32 mouse cellular contexts compared by ENCODE assay signal in the genomic region with DNA sequence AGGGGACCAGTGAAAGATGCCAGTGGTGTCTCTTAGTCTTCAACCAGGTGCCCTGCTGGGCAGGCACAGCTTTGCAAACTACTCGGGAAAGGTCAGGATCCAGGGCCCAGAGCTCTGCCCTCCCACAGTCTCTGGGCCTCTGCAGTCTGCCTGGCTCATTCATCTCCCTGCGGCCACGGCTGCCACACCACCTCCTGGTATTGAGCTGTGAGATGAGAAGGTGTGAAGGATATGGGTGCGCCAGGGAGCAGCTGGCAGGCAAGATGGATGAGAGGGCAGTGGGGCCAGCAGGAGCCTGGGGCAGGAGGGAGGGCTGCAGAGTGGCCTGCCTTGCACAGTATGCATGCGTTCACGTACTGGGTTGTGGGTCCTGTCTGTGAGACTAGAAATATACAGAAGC. TPM values are rescaled to one million over a fixed set of nuclear protein-coding genes. Genes with fewer than 3 reads are reported as not detected.
DNase-seq lines count a peak whose midpoint lies in the region; ATAC-seq lines count a peak whose summit lies in the region.
"Had no signal": no experiment of that assay in that cellular context is flagged by ENCODE, and none has a peak within 500 bp of the region (broad histone marks: within the 10 kb centered on the region; RNA-seq: fewer than 3 reads in every experiment).

No protein-coding gene starts in this region.

- peaks cover 12% of the 10 kb centered on the region for H3K4me1 ChIP-seq in embryonic facial prominence, embryonic 13.5 days
- H3K4me1 ChIP-seq in embryonic facial prominence, embryonic 10.5 days: peaks cover 35% of the 10 kb centered on the region
- H3K4me1 ChIP-seq in kidney, embryonic 16.5 days (ENCODE audit: insufficient read depth, low read length): peaks cover 26% of the 10 kb centered on the region
- H3K4me1 ChIP-seq in hindbrain, embryonic 13.5 days (replicated peaks): peaks cover 13% of the 10 kb centered on the region
- H3K4me1 ChIP-seq in midbrain, embryonic 10.5 days: peaks cover 23% of the 10 kb centered on the region
- H3K4me1 ChIP-seq: forebrain, embryonic 15.5 days; midbrain, embryonic 15.5 days had no signal

- H3K27me3 ChIP-seq in embryonic facial prominence, embryonic 13.5 days: no peaks in the 10 kb centered on the region
- H3K27me3 ChIP-seq in embryonic facial prominence, embryonic 10.5 days (replicated peaks; ENCODE audit: low read depth, poor library complexity, severe bottlenecking): no peaks in the 10 kb centered on the region
- H3K27me3 ChIP-seq in kidney, embryonic 16.5 days (ENCODE audit: insufficient read depth, low read length): no peaks in the 10 kb centered on the region
- H3K27me3 ChIP-seq in hindbrain, embryonic 13.5 days: no peaks in the 10 kb centered on the region
- 0 out of 2 replicates have a peak, but pooled peaks cover 5% of the 10 kb centered on the region for H3K27me3 ChIP-seq in midbrain, embryonic 10.5 days (ENCODE audit: low read depth, poor library complexity, severe bottlenecking)
- H3K27me3 ChIP-seq: forebrain, embryonic 15.5 days had no signal

- ATAC-seq in embryonic facial prominence, embryonic 13.5 days (ENCODE audit: insufficient number of reproducible peaks, insufficient read depth, low FRiP score, low TSS enrichment, low read depth): no peak
- no peak for ATAC-seq in kidney, embryonic 16.5 days (ENCODE audit: low FRiP score, low TSS enrichment)
- ATAC-seq in hindbrain, embryonic 13.5 days (ENCODE audit: low FRiP score): no peak
- ATAC-seq: forebrain, embryonic 15.5 days; inflammation-experienced regulatory T-cells, adult 6 months; midbrain, embryonic 15.5 days; Patski had no signal

- no peak for DNase-seq in embryonic facial prominence, embryonic 10.5 days (ENCODE audit: low spot score)
- peak; percentile 90 for DNase-seq in heart, adult 11 months
- no peak for DNase-seq in heart, adult 9 months (ENCODE audit: low spot score in 2 of 2)
- peak; percentile 16 for DNase-seq in kidney, adult 18-20 months
- no peak for DNase-seq in midbrain, embryonic 10.5 days (ENCODE audit: low spot score)
- DNase-seq: adrenal gland, postnatal 10 days; cerebellum, adult 9-10 months; cerebellum, postnatal 36 days; heart, postnatal 4 days; kidney, adult 11 months; kidney, postnatal 14 days; lung, embryonic 14.5 days; lung, postnatal 14 days; right cerebral cortex, postnatal 14 days; thymus, postnatal 4 days had no signal

- WGBS in embryonic facial prominence, embryonic 13.5 days: 62% methylated on average over 6 of the region's 6 CpGs
- 69% methylated on average over 6 of the region's 6 CpGs for WGBS in embryonic facial prominence, embryonic 10.5 days
- 21% methylated on average over 6 of the region's 6 CpGs for WGBS in kidney, embryonic 16.5 days
- 42% methylated on average over 6 of the region's 6 CpGs for WGBS in hindbrain, embryonic 13.5 days
- 71% methylated on average over 6 of the region's 6 CpGs for WGBS in midbrain, embryonic 10.5 days

- H3K36me3 ChIP-seq in embryonic facial prominence, embryonic 13.5 days: no peaks in the 10 kb centered on the region
- no peaks in the 10 kb centered on the region for H3K36me3 ChIP-seq in embryonic facial prominence, embryonic 10.5 days (replicated peaks)
- H3K36me3 ChIP-seq in kidney, embryonic 16.5 days (ENCODE audit: insufficient read depth, low read length): 0 out of 2 replicates have a peak, but pooled peaks cover 3% of the 10 kb centered on the region
- no peaks in the 10 kb centered on the region for H3K36me3 ChIP-seq in hindbrain, embryonic 13.5 days
- H3K36me3 ChIP-seq in midbrain, embryonic 10.5 days: no peaks in the 10 kb centered on the region
- H3K36me3 ChIP-seq: forebrain, embryonic 15.5 days; heart, embryonic 10.5 days; limb, embryonic 12.5 days; liver, embryonic 15.5 days; midbrain, embryonic 15.5 days had no signal

- peak overlapping the region; percentile 27; the same call in 1 of the 2 replicates for H3K9ac ChIP-seq in embryonic facial prominence, embryonic 13.5 days
- H3K9ac ChIP-seq in kidney, embryonic 16.5 days (replicated peaks; ENCODE audit: low read length): no peak overlapping the region
- H3K9ac ChIP-seq in hindbrain, embryonic 13.5 days: peak overlapping the region; percentile 43
- H3K9ac ChIP-seq: forebrain, embryonic 15.5 days; limb, embryonic 12.5 days; liver, embryonic 15.5 days; lung, embryonic 14.5 days; midbrain, embryonic 15.5 days had no signal

- no peak overlapping the region for H3K27ac ChIP-seq in embryonic facial prominence, embryonic 13.5 days
- no peak overlapping the region; the same call in 1 of the 2 replicates for H3K27ac ChIP-seq in embryonic facial prominence, embryonic 10.5 days (replicated peaks)
- no peak overlapping the region for H3K27ac ChIP-seq in kidney, embryonic 16.5 days (ENCODE audit: low read length)
- H3K27ac ChIP-seq in hindbrain, embryonic 13.5 days: no peak overlapping the region
- no peak overlapping the region; the same call in 1 of the 2 replicates for H3K27ac ChIP-seq in midbrain, embryonic 10.5 days (replicated peaks)
- H3K27ac ChIP-seq: forebrain, embryonic 15.5 days; heart, embryonic 10.5 days; limb, embryonic 12.5 days; liver, embryonic 15.5 days; midbrain, embryonic 15.5 days had no signal

- H3K9me3 ChIP-seq in embryonic facial prominence, embryonic 13.5 days: no peaks in the 10 kb centered on the region; the same call in 1 of the 2 replicates
- peaks cover 6% of the 10 kb centered on the region; the same call in 1 of the 2 replicates for H3K9me3 ChIP-seq in embryonic facial prominence, embryonic 10.5 days
- no peaks in the 10 kb centered on the region for H3K9me3 ChIP-seq in kidney, embryonic 16.5 days (ENCODE audit: low read length)
- H3K9me3 ChIP-seq in hindbrain, embryonic 13.5 days: no peaks in the 10 kb centered on the region; the same call in 1 of the 2 replicates
- H3K9me3 ChIP-seq in midbrain, embryonic 10.5 days (replicated peaks): peaks cover 6% of the 10 kb centered on the region; the same call in 1 of the 2 replicates
- H3K9me3 ChIP-seq: forebrain, embryonic 15.5 days; heart, embryonic 10.5 days; limb, embryonic 12.5 days; liver, embryonic 15.5 days; midbrain, embryonic 15.5 days had no signal

- no peak overlapping the region for H3K4me2 ChIP-seq in embryonic facial prominence, embryonic 13.5 days
- H3K4me2 ChIP-seq in kidney, embryonic 16.5 days (replicated peaks; ENCODE audit: low read depth, low read length): no peak overlapping the region
- H3K4me2 ChIP-seq in hindbrain, embryonic 13.5 days: no peak overlapping the region
- H3K4me2 ChIP-seq: forebrain, embryonic 15.5 days; limb, embryonic 12.5 days; liver, embryonic 15.5 days; lung, embryonic 14.5 days; midbrain, embryonic 15.5 days had no signal

- H3K4me3 ChIP-seq in embryonic facial prominence, embryonic 13.5 days: no peak overlapping the region
- H3K4me3 ChIP-seq in embryonic facial prominence, embryonic 10.5 days: no peak overlapping the region
- H3K4me3 ChIP-seq in kidney, embryonic 16.5 days (ENCODE audit: low read length): no peak overlapping the region
- no peak overlapping the region for H3K4me3 ChIP-seq in hindbrain, embryonic 13.5 days
- no peak overlapping the region for H3K4me3 ChIP-seq in midbrain, embryonic 10.5 days
- H3K4me3 ChIP-seq: forebrain, embryonic 15.5 days; heart, embryonic 10.5 days; limb, embryonic 12.5 days; liver, embryonic 15.5 days; midbrain, embryonic 15.5 days had no signal

RNA-seq across cellular contexts. Expression of a gene that starts 1.7 kb away (rescaled TPM):
- polyA plus RNA-seq in embryonic facial prominence, embryonic 13.5 days (2015; fragmentation: Nextera tagmentation; extraction: Ambion mirVana): not detected in 2 replicates
- 0.21 and 1.0 TPM in 2 replicates for polyA plus RNA-seq in embryonic facial prominence, embryonic 10.5 days (2016; fragmentation: Nextera tagmentation; extraction: Ambion mirVana)
- polyA plus RNA-seq in kidney, embryonic 16.5 days (2015; fragmentation: Nextera tagmentation; extraction: Ambion mirVana): 1.5 TPM in 2 replicates
- 0.32 and 1.2 TPM in 2 replicates for polyA plus RNA-seq in hindbrain, embryonic 13.5 days (2015; fragmentation: Nextera tagmentation; extraction: Ambion mirVana)
- not detected in 2 replicates for polyA plus RNA-seq in midbrain, embryonic 10.5 days (2016; fragmentation: Nextera tagmentation; extraction: Ambion mirVana)
- polyA plus RNA-seq: embryonic facial prominence, embryonic 11.5 days; gonadal fat pad, adult 2 months; heart, embryonic 16.5 days; inflammation-experienced regulatory T-cells, adult 6 months; limb, embryonic 12.5 days; liver, adult 2 months; lung, embryonic 14.5 days; midbrain, embryonic 15.5 days; neural tube, embryonic 11.5 days; stomach, embryonic 14.5 days; thymus, postnatal 0 days had no signal

RNA-seq across cellular contexts. Expression of a gene that starts 4.4 kb away (rescaled TPM):
- polyA plus RNA-seq in embryonic facial prominence, embryonic 13.5 days (2015; fragmentation: Nextera tagmentation; extraction: Ambion mirVana): 3.1 and 3.7 TPM in 2 replicates
- polyA plus RNA-seq in embryonic facial prominence, embryonic 10.5 days (2016; fragmentation: Nextera tagmentation; extraction: Ambion mirVana): 3.1 and 3.2 TPM in 2 replicates
- polyA plus RNA-seq in kidney, embryonic 16.5 days (2015; fragmentation: Nextera tagmentation; extraction: Ambion mirVana): 44.8 and 47.5 TPM in 2 replicates
- polyA plus RNA-seq in hindbrain, embryonic 13.5 days (2015; fragmentation: Nextera tagmentation; extraction: Ambion mirVana): 2.3 TPM in 2 replicates
- 1.1 and 2.0 TPM in 2 replicates for polyA plus RNA-seq in midbrain, embryonic 10.5 days (2016; fragmentation: Nextera tagmentation; extraction: Ambion mirVana)

RNA-seq across cellular contexts. Expression of a gene that starts 9.6 kb away (rescaled TPM):
- 36.5 and 37.8 TPM in 2 replicates for polyA plus RNA-seq in embryonic facial prominence, embryonic 13.5 days (2015; fragmentation: Nextera tagmentation; extraction: Ambion mirVana)
- 30.6 and 31.6 TPM in 2 replicates for polyA plus RNA-seq in embryonic facial prominence, embryonic 10.5 days (2016; fragmentation: Nextera tagmentation; extraction: Ambion mirVana)
- polyA plus RNA-seq in kidney, embryonic 16.5 days (2015; fragmentation: Nextera tagmentation; extraction: Ambion mirVana): 36.2 and 39.8 TPM in 2 replicates
- polyA plus RNA-seq in hindbrain, embryonic 13.5 days (2015; fragmentation: Nextera tagmentation; extraction: Ambion mirVana): 22.3 and 27.5 TPM in 2 replicates
- 20.2 and 21.5 TPM in 2 replicates for polyA plus RNA-seq in midbrain, embryonic 10.5 days (2016; fragmentation: Nextera tagmentation; extraction: Ambion mirVana)

RNA-seq across cellular contexts. Expression of a gene that starts 9.6 kb away (rescaled TPM):
- polyA plus RNA-seq in embryonic facial prominence, embryonic 13.5 days (2015; fragmentation: Nextera tagmentation; extraction: Ambion mirVana): 5.6 and 6.5 TPM in 2 replicates
- polyA plus RNA-seq in embryonic facial prominence, embryonic 10.5 days (2016; fragmentation: Nextera tagmentation; extraction: Ambion mirVana): 4.5 and 4.6 TPM in 2 replicates
- 3.9 and 5.2 TPM in 2 replicates for polyA plus RNA-seq in kidney, embryonic 16.5 days (2015; fragmentation: Nextera tagmentation; extraction: Ambion mirVana)
- 5.2 and 5.3 TPM in 2 replicates for polyA plus RNA-seq in hindbrain, embryonic 13.5 days (2015; fragmentation: Nextera tagmentation; extraction: Ambion mirVana)
- polyA plus RNA-seq in midbrain, embryonic 10.5 days (2016; fragmentation: Nextera tagmentation; extraction: Ambion mirVana): 2.4 and 2.8 TPM in 2 replicates

RNA-seq across cellular contexts. Expression of a gene that starts 12.3 kb away (rescaled TPM):
- 7.3 and 8.1 TPM in 2 replicates for polyA plus RNA-seq in embryonic facial prominence, embryonic 13.5 days (2015; fragmentation: Nextera tagmentation; extraction: Ambion mirVana)
- 4.7 and 5.7 TPM in 2 replicates for polyA plus RNA-seq in embryonic facial prominence, embryonic 10.5 days (2016; fragmentation: Nextera tagmentation; extraction: Ambion mirVana)
- 5.3 and 6.1 TPM in 2 replicates for polyA plus RNA-seq in kidney, embryonic 16.5 days (2015; fragmentation: Nextera tagmentation; extraction: Ambion mirVana)
- 6.5 and 7.8 TPM in 2 replicates for polyA plus RNA-seq in hindbrain, embryonic 13.5 days (2015; fragmentation: Nextera tagmentation; extraction: Ambion mirVana)
- 2.2 and 3.5 TPM in 2 replicates for polyA plus RNA-seq in midbrain, embryonic 10.5 days (2016; fragmentation: Nextera tagmentation; extraction: Ambion mirVana)

Comparison
In these comparisons a context has a peak if more than half of its experiments do, and no peak if none do; other contexts are left out.
1. DNase-seq: peak in heart, adult 11 months (single experiment) and kidney, adult 18-20 months (single experiment); none in embryonic facial prominence, embryonic 10.5 days (single experiment), heart, adult 9 months (0 of 2) and midbrain, embryonic 10.5 days (single experiment).